Mouse (Mus musculus) thymus, adult 2 months (tissue): ENCODE data around the gene Nrxn2.

Experiments
- CTCF ChIP-seq: fragments of 200-500 bp; IDR thresholded peaks from 2 replicates; pipeline ENCODE4 v1.5.1; 2012; ENCODE audit warnings: mild to moderate bottlenecking, control low read depth, low read length, moderate library complexity, borderline replicate concordance; ENCODE audit not compliant: control insufficient read depth, poor library complexity, insufficient read depth; ENCODE audit errors: extremely low read depth
- POLR2A ChIP-seq: fragments of 200-500 bp; IDR thresholded peaks from 2 replicates; pipeline ENCODE4 v1.6.1; 2012; ENCODE audit warnings: mild to moderate bottlenecking, low read length, control low read depth, moderate library complexity; ENCODE audit not compliant: control insufficient read depth, poor library complexity, insufficient read depth; ENCODE audit errors: extremely low read depth

DNA sequence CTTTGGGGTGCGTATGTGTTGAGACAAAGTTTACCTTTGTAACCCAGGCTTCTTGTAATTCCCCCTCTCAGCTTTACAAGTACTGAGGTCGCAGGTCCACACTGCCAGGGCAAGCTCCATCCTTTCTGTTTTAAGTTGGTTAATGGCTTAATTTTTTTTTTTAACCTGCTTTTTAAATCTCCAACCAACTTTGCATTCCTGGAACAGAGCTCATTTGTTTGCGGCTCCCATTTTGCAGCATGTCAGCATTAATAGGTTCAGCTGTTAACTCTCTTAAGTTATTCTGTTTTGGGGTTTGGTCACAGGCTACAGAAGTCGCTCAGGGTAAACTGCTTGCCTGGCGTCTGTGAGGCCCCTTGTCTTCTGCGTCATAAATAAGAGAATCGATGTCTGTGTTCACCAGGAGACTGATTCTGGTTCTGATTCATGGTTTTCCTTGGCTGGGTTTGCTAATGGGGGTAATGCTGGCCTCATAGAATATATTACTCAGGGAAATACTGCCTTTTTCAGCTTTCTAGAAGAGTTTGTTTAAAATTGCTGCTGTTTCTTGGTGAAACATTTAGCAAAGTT lies 141.8 kb downstream of the Nrxn2 start:
- no peak for TF ChIP-seq CTCF
- TF ChIP-seq POLR2A, result no peak
